Mouse (Mus musculus): ENCODE results near the gene Psme3. TPM values are rescaled to one million over a fixed set of nuclear protein-coding genes. Genes with fewer than 3 reads are reported as not detected.

Gene Psme3
- polyA plus RNA-seq, 1 experiment from 2014 or later, result 131 TPM

GRCm38 (mm10) chr11:101282896-101283295, 33.1 kb upstream of the Psme3 start:
- 0 out of 2 replicates have a peak, but pooled peaks cover 9% of the 10 kb centered on the region for H3K27me3 ChIP-seq (replicated peaks)
- no peak overlapping the region for H3K9ac ChIP-seq
- ATAC-seq (ENCODE audit: insufficient number of reproducible peaks, low FRiP score), result no peak
- H3K27ac ChIP-seq (ENCODE audit: poor library complexity, severe bottlenecking), result no peak overlapping the region
- no peak overlapping the region for H3K4me3 ChIP-seq
- WGBS, result 44% methylated on average over 5 of the region's 5 CpGs
- peaks cover 17% of the 10 kb centered on the region for H3K36me3 ChIP-seq
- peaks cover 7% of the 10 kb centered on the region for H3K4me1 ChIP-seq (replicated peaks)
- H3K9me3 ChIP-seq (replicated peaks), result no peaks in the 10 kb centered on the region
- no peak overlapping the region for H3K4me2 ChIP-seq

GRCm38 (mm10) chr11:101283805-101284204, 32.2 kb upstream of the Psme3 start:
- Histone ChIP-seq H3K4me2 (no peak overlapping the region), H3K4me1 (replicated peaks) (0 out of 2 replicates have a peak, but pooled peaks cover 3% of the 10 kb centered on the region), H3K9me3 (replicated peaks) (no peaks in the 10 kb centered on the region), H3K36me3 (peaks cover 25% of the 10 kb centered on the region), H3K4me3 (no peak overlapping the region), H3K27me3 (replicated peaks) (0 out of 2 replicates have a peak, but pooled peaks cover 9% of the 10 kb centered on the region), H3K27ac (ENCODE audit: poor library complexity, severe bottlenecking) (no peak overlapping the region), H3K9ac (no peak overlapping the region)
- no peak for ATAC-seq (ENCODE audit: insufficient number of reproducible peaks, low FRiP score)
- 65% methylated on average over 4 of the region's 4 CpGs for WGBS

GRCm38 (mm10) chr11:101287306-101287705, 28.7 kb upstream of the Psme3 start:
- H3K27ac ChIP-seq (ENCODE audit: poor library complexity, severe bottlenecking), result no peak overlapping the region
- H3K4me2 ChIP-seq, result no peak overlapping the region
- no peak for ATAC-seq (ENCODE audit: insufficient number of reproducible peaks, low FRiP score)
- no peak overlapping the region for H3K9ac ChIP-seq
- H3K4me1 ChIP-seq (replicated peaks), result no peaks in the 10 kb centered on the region
- WGBS, result 85% methylated on average over 9 of the region's 9 CpGs
- H3K4me3 ChIP-seq, result no peak overlapping the region
- H3K36me3 ChIP-seq, result peaks cover 60% of the 10 kb centered on the region
- no peaks in the 10 kb centered on the region for H3K27me3 ChIP-seq (replicated peaks)
- H3K9me3 ChIP-seq (replicated peaks), result no peaks in the 10 kb centered on the region

GRCm38 (mm10) chr11:101291231-101291630, 24.8 kb upstream of the Psme3 start:
- Histone ChIP-seq H3K9ac (no peak overlapping the region), H3K27ac (ENCODE audit: poor library complexity, severe bottlenecking) (no peak overlapping the region), H3K9me3 (replicated peaks) (no peaks in the 10 kb centered on the region), H3K27me3 (replicated peaks) (no peaks in the 10 kb centered on the region), H3K4me3 (no peak overlapping the region), H3K4me2 (no peak overlapping the region), H3K4me1 (replicated peaks) (no peaks in the 10 kb centered on the region), H3K36me3 (peaks cover 88% of the 10 kb centered on the region)
- WGBS, result 93% methylated on average over 8 of the region's 8 CpGs
- no peak for ATAC-seq (ENCODE audit: insufficient number of reproducible peaks, low FRiP score)

- H3K4me2 ChIP-seq, result no peak overlapping the region
- H3K4me1 ChIP-seq (replicated peaks), result peaks cover under 1% of the 10 kb centered on the region; the same call in 1 of the 2 replicates
- no peak overlapping the region for H3K9ac ChIP-seq
- H3K27me3 ChIP-seq (replicated peaks), result no peaks in the 10 kb centered on the region
- peaks cover 85% of the 10 kb centered on the region for H3K36me3 ChIP-seq
- no peak for ATAC-seq (ENCODE audit: insufficient number of reproducible peaks, low FRiP score)
- H3K27ac ChIP-seq (ENCODE audit: poor library complexity, severe bottlenecking), result no peak overlapping the region
- H3K9me3 ChIP-seq (replicated peaks), result no peaks in the 10 kb centered on the region
- H3K4me3 ChIP-seq, result no peak overlapping the region
- 93% methylated on average over 8 of the region's 8 CpGs for WGBS
These were observed 20.8 kb upstream of the Psme3 start for GRCm38 (mm10) chr11:101295191-101295590.

GRCm38 (mm10) chr11:101300881-101301280, 15.1 kb upstream of the Psme3 start:
- Histone ChIP-seq H3K4me2 (peak overlapping the region; percentile 99), H3K27ac (ENCODE audit: poor library complexity, severe bottlenecking) (no peak overlapping the region), H3K4me3 (peak overlapping the region; percentile 96), H3K36me3 (peaks cover 31% of the 10 kb centered on the region), H3K27me3 (replicated peaks) (no peaks in the 10 kb centered on the region), H3K9me3 (replicated peaks) (no peaks in the 10 kb centered on the region), H3K9ac (peak overlapping the region; percentile 93), H3K4me1 (replicated peaks) (peaks cover 18% of the 10 kb centered on the region)
- ATAC-seq (ENCODE audit: insufficient number of reproducible peaks, low FRiP score), result no peak
- WGBS, result 58% methylated on average over 7 of the region's 7 CpGs

- H3K27ac ChIP-seq (ENCODE audit: poor library complexity, severe bottlenecking), result peak overlapping the region; percentile 34; the same call in 1 of the 2 replicates
- H3K36me3 ChIP-seq, result peaks cover 27% of the 10 kb centered on the region
- WGBS, result 11% methylated on average over 26 of the region's 26 CpGs
- peaks cover 18% of the 10 kb centered on the region for H3K4me1 ChIP-seq (replicated peaks)
- peak; percentile 37 for ATAC-seq (ENCODE audit: insufficient number of reproducible peaks, low FRiP score)
- peak overlapping the region; percentile 93 for H3K9ac ChIP-seq
- H3K9me3 ChIP-seq (replicated peaks), result no peaks in the 10 kb centered on the region
- H3K27me3 ChIP-seq (replicated peaks), result no peaks in the 10 kb centered on the region
- peak overlapping the region; percentile 96 for H3K4me3 ChIP-seq
- peak overlapping the region; percentile 99 for H3K4me2 ChIP-seq
These were observed 14.6 kb upstream of the Psme3 start for GRCm38 (mm10) chr11:101301299-101302003.

- peak within 1 kb of the TSS; percentile 34; the same call in 1 of the 2 replicates for H3K27ac ChIP-seq (ENCODE audit: poor library complexity, severe bottlenecking)
- peaks cover 24% of the 10 kb centered on the region for H3K36me3 ChIP-seq
- peaks cover 18% of the 10 kb centered on the region for H3K4me1 ChIP-seq (replicated peaks)
- peak within 1 kb of the TSS; percentile 99 for H3K4me2 ChIP-seq
- peak within 1 kb of the TSS; percentile 93 for H3K9ac ChIP-seq
- ATAC-seq (ENCODE audit: insufficient number of reproducible peaks, low FRiP score), result peak; percentile 93
- 6% methylated on average over 39 of the region's 39 CpGs for WGBS
- H3K9me3 ChIP-seq (replicated peaks), result no peaks in the 10 kb centered on the region
- no peaks in the 10 kb centered on the region for H3K27me3 ChIP-seq (replicated peaks)
- H3K4me3 ChIP-seq, result peak within 1 kb of the TSS; percentile 96
These were observed 13.8 kb upstream of the Psme3 start, which contains the start of gene Becn1 for GRCm38 (mm10) chr11:101302004-101302798. Gene Becn1, minus strand, starts transcription at chr11:101302286.

GRCm38 (mm10) chr11:101307744-101308143, 8.3 kb upstream of the Psme3 start:
- Histone ChIP-seq H3K9me3 (replicated peaks) (no peaks in the 10 kb centered on the region), H3K4me3 (no peak overlapping the region), H3K27ac (ENCODE audit: poor library complexity, severe bottlenecking) (no peak overlapping the region), H3K4me2 (no peak overlapping the region), H3K27me3 (replicated peaks) (no peaks in the 10 kb centered on the region), H3K4me1 (replicated peaks) (no peaks in the 10 kb centered on the region), H3K36me3 (no peaks in the 10 kb centered on the region), H3K9ac (no peak overlapping the region)
- ATAC-seq (ENCODE audit: insufficient number of reproducible peaks, low FRiP score), result no peak
- 28% methylated on average over 5 of the region's 5 CpGs for WGBS

GRCm38 (mm10) chr11:101311083-101311482, 4.9 kb upstream of the Psme3 start:
- H3K4me2 ChIP-seq, result no peak overlapping the region
- H3K4me3 ChIP-seq, result no peak overlapping the region
- H3K27me3 ChIP-seq (replicated peaks), result no peaks in the 10 kb centered on the region
- no peaks in the 10 kb centered on the region for H3K36me3 ChIP-seq
- H3K27ac ChIP-seq (ENCODE audit: poor library complexity, severe bottlenecking), result no peak overlapping the region
- H3K9me3 ChIP-seq (replicated peaks), result no peaks in the 10 kb centered on the region
- H3K4me1 ChIP-seq (replicated peaks), result no peaks in the 10 kb centered on the region
- ATAC-seq (ENCODE audit: insufficient number of reproducible peaks, low FRiP score), result no peak
- WGBS, result 85% methylated on average over 3 of the region's 3 CpGs
- no peak overlapping the region for H3K9ac ChIP-seq

- WGBS, result 57% methylated on average over 3 of the region's 3 CpGs
- Histone ChIP-seq H3K27me3 (replicated peaks) (no peaks in the 10 kb centered on the region), H3K27ac (ENCODE audit: poor library complexity, severe bottlenecking) (no peak overlapping the region), H3K4me3 (no peak overlapping the region), H3K9me3 (replicated peaks) (no peaks in the 10 kb centered on the region), H3K9ac (no peak overlapping the region), H3K4me1 (replicated peaks) (peaks cover 5% of the 10 kb centered on the region), H3K4me2 (no peak overlapping the region), H3K36me3 (no peaks in the 10 kb centered on the region)
- ATAC-seq (ENCODE audit: insufficient number of reproducible peaks, low FRiP score), result no peak
These were observed 3.9 kb upstream of the Psme3 start for GRCm38 (mm10) chr11:101312150-101312549.
